Mouse (Mus musculus): ENCODE results near the gene Fkbp3.

Fkbp3 gene

GRCm38 (mm10) chr12:65022842-65023241, 51.0 kb downstream of the Fkbp3 start:
- DNase-seq: no peak
